Mouse (Mus musculus): ENCODE results near the gene Arhgap15.

The Arhgap15 gene

DNA sequence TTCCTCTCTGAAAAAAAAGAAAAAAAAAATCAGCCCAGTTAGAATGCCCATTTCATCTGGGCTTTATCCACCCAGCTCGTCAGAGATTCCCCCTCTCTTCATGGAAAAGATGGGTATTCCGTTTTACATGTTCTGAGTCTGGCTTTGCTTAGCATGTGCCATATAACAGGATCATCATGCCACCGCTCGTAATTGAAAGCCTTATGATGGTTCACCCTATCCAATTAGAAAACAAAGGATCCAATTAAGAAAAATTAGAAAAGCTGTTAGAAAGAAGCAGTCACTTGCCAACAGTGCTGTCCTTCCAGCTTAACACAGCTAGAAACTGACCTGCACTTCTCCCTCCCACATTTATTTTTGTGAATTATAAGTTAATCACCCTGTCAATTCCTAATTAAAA is 640.9 kb downstream of the Arhgap15 start:
- DNase-seq = no peak

DNA sequence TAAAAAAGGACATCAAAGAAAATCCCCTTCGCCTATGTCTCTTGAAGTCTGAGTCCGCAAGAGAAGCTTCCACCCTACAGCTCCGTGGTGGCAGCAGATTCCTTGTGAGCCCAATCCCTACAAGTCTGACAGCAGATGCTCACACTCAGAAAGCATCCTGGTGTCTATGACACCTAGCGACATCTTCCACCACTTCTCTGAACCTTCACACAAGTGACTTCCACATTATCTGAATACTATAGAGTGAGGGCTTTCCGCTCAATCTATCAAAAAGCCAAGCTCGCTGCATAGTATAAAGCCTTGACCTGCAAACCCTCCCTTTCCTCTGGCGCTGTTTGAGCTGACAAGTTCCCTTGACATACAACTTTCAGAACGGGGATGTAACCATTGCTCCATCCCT is 645.2 kb downstream of the Arhgap15 start:
- no peak for DNase-seq

DNA sequence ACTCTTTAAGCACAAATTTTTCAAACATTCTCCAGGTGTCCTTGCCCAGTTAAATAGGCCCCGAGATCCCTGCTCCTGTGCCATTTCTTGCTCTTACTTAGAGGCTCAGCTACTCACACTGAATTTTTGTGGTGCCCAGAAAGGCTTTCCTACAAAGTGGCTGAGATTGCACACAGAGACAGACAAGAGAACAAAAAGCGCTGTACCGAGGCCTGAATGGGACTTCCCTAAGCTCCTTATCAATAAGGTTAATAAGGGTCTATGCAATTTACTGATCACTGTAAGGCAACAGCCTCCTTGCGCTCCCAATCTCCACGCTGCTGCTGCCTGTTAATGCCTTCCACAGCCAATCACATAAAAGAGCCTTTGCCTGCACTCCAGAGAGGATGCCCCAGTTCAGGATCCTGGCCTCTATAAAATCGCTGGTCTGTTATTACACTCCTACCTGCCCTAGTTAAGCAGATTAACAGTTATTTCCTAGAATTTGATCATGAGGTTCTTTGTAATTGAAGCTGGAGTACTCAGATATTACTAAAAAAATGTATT is 646.4 kb downstream of the Arhgap15 start:
- DNase-seq = no peak

DNA sequence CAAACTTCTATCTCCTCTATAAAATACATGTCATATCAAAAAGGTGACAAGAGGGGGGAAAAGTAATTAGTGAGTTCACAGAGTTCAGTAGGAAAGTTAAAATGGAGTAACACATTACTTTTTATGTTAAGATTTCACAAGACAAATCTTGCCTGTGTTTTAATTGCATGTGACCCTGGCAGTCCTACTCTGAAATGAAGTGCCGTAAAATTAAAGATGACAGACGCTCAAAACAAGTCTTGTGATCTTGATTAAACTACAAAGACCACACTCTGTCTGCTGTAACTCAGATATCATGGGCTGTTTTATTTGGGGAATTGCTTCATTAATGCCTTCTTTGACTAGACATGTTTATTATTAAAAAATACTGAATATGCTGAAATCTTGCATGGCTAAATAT is 647.0 kb downstream of the Arhgap15 start:
- DNase-seq = peak; percentile 8

DNA sequence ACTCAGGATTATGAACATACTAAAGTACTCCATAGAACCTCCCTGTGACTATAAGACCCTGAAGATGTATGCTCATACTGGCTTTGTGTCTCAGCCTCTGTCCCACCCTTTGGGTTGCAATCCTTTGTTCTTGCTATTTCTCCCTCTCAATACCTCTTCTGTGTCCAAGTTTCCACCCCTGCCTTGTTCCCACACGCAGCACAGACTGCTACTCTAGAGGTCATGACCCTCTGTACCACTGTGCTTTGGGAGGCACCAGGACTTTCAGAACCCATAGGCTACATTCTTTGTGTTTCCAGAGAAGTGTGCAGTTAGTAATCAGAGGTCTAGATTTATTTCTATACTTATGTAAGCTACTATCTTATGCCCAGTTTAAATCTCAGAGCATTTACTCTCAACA is 648.6 kb downstream of the Arhgap15 start:
- no peak for DNase-seq

DNA sequence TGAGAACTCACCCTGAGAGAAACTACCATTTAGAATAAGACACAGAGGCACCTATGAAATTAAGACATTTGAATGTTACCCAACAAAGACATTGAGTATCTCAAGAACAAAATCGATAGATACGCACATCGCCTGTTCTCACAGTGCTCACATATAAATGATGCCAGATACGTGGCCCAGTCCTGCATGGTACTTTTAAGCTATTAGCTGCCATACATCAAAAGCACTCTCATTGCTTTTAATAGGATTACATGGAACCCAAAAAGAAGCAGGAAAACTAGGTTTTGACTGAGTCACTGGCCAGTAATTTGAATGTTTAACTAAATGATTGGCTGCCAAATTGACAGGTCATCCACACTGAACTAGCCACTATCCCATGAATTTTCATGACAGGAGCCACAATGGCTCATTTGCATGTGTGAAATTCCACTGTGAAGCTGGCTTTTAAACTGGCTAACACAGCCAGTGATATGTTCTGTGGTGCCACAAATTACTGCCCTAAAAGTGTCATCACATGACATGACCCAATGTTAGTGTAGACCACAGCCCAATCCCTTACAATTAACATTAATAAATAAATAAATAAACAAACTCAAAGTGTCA is 649.2 kb downstream of the Arhgap15 start:
- DNase-seq = no peak

DNA sequence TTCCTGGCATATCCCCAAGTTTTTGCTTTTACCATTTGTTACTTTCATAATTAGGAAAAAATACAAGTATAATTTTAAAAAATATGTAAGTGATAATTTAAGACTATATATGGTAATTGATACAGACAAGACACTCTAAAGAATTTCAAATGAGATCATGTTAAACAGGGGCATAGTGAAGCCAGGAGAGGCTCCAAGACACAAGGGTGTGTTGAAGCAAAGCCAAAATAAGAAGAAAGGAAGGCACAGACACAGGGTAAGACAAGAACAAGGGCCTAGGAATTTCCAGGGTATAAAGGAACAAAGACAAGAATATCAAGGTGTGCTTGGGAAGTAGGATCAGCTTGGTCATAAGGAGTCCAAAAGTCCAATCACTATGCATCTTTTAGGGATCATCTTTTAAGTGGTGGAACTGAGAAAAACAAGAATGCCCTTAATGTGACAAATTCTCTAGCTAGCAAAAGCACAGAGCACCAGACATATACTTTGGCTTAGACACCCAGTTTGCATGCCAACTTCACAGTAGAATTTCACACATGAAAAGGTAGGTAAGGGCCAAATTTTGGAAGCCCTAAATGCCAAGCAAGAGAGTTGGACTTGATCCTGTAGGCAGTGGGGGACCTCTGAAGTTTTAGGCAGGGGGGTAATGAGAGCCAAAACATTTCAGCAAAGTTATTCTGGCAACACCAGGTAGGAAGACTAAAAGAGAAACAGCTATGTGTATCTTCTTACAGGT is 650.7 kb downstream of the Arhgap15 start:
- no peak for DNase-seq

DNA sequence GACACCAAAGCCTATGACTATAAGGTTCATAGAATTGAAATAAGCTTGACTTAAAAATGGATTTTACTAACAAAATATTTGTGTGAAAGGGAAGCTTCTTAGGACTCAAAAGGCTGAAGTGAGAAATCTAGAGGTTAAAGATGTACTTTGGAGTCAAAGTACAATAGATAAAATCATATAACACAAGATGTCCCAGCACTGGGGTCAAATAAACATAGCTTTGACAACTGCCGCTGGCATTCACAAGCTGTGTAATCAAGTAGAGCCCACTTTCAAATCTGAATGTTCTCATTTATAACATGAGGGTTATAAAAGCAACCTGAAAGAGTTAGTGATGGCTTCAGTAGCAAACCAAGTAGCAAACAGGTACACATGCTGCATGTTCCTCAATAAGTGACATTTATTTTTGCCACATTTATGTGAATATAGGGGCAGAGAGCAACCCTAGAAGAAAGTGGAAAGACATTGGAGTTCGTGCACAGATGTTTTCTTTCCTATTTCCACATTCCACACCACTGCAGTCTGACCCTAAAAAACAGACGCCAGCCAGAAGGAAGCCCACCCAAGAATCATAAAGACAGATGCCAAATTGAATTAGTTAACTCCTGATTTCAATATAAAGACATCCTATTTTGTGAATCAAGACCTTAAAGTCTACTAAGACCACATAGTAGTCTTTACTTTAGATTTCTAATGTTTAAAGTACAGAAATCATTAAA is 653.2 kb downstream of the Arhgap15 start:
- DNase-seq = peak; percentile 29

DNA sequence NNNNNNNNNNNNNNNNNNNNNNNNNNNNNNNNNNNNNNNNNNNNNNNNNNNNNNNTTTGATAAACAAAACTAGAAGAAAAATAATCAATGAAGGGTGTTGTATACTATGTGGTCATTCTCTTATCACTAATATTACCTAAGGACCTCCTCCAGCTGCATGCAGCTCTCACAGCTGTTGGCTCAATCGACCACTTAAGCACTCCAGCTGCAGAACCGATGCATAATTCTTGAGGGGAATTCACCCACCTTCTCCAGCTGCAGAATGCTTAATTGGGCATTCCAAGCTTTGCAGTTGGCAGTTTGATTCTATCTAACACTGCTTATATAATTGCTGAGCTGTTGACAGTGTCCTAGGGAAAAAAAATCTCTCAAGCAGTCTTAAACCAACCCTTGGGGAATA is 663.0 kb downstream of the Arhgap15 start:
- no peak for DNase-seq

DNA sequence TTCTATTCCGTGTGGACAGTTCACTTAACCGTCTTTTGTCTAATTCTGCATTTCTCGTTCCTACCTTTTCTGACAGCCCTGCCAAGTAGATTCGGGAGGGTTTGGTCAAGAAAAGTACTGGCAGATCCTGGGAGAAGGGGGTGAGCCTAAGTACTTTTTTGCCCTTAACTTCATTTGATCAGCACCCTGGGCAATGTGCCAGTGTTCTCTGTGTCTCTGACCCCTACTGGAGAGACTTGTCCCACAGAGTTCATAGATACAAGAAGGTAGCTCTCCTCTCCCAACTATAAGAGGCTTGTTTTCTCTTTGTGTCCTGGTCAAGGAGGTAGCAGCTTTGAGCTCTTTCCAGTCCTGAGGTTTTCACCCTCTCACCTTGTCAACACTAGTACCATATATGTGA is 667.7 kb downstream of the Arhgap15 start:
- DNase-seq = no peak

DNA sequence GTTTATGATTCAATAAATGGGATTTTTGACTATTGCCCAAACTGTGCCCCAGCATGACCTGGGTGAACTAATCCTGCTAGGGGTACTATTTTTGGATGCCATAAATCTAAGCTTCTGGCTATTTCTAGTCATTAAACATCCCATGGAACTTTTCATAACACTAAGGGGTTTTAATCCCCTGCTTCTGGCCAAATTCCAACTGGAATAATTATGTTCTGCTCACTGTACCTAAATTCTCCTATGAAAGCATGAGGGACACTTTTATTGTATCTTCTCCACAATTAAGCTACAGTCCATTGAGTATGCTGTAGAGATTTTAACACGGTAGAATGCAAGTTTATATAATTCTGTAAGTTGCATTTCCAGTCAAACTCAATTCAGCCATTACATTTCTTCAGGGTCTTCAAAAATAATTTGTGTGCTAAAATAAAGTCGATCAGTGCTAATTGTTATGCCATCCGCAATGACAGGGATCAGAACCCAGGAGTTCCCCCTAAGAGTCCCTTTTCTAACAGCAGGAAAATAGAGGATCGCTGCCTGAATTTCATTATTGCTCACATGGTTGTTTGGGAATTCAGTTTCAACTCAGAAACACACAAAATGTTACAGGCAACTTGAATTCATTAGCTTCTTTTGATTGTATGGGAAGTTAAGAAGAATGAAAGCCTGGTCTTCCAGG is 671.1 kb downstream of the Arhgap15 start:
- DNase-seq = no peak

DNA sequence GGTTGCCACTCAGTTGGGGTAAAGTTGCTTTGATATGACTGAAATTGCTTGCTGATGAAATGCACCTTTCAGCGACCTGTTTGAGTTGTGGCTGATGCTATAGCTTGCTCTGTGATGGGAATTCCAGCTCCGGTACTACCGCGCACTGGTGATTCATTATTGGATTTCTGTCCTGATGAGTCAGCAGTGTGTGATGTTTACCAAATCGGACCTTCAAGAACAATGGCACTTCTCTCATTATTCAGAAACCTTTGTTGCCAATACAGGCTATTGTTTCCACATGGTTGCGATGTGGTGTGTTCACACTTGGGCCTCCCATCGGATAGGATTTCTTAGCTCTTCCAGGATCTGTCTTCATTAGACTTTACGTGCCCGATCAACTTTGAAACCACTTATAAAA is 681.9 kb downstream of the Arhgap15 start:
- no peak for DNase-seq

DNA sequence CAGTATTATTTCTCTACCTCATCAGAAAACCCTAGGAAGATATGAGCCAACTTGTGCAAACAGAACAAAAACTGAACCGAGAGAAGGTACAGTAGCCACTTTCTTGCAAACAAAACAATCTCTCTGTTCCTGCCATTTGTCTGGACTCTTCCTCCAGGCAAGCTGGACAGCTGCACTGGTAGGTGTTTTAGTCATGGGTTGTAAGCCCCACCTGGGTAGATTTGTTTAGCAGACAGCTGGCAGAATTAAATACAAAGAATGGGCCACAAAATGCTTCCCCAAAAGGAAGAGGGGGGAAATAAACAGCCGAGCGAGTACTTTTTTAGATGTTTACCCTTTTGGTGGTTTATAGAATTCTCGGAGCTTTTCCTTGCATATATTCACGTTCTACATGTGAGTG is 688.0 kb downstream of the Arhgap15 start:
- no peak for DNase-seq

DNA sequence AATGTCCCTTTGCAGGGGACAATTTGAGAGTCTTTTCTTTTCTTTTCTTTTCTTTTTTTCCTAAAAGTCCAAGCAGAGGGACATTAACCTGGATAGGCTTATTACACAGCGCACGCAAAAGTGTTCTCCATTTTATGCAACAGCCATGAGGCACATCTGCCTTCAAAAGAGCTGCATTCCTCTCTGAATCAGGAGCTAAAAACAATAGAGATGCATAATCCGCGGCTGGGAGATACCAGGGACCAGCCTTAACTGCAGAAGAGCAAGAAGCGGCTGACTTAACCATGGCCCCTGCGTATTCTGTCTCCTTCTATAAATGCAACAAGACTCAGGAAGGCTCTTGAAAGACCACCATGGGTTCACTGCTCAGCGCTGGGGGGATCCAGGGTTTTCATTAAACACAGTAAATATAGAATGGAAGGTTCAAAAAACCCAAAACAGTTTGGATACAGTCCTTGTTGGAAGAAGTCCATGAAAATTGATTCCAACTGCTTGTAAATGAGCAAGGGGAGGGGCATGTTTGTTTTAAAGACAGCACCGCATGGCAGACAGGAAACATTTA is 689.0 kb downstream of the Arhgap15 start:
- DNase-seq = no peak

DNA sequence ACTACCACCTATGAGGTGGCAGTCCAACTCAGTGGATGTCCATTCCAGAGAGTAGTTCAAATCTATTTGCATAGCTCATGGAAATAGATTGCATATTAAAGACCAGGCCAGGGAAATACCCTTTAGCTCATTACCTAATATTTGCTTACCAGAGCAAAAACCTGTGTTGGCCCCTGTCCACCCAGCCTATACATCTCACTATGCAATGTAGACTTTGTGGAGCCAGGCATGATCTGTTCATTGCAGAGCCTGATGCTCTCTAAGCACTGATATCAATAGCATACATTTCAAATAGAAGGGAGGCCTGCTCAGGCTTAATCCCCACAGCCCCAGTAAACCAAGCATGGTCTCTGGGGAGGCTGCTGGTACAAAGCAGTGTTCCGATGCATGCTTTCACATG is 689.4 kb downstream of the Arhgap15 start:
- DNase-seq = no peak

DNA sequence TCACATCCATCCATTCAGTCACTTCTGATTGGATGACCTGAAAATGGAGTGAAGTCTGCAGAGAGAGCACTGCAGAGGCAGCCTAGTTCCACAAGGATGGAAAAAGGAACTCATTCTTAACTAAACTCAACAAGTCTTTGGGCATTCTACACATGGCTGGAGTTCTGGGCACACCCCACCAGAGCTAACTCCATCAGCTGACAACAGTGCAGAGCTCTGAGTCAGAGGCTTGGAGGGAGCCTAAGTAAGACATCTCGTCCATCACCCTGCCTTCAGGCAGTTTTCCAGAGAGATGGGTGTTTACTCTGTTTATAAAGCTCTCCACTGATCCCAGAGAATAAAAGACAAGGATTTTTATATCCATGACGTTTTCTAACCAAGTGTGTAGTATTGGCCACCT is 696.3 kb downstream of the Arhgap15 start:
- no peak for DNase-seq

All from lung, postnatal 10 days (tissue).